Mouse (Mus musculus) A20 (cell line): ENCODE measurements around the gene Hectd2.

Source experiments
- DNase-seq: peaks from one replicate; pipeline ENCODE4 v3.0.0-alpha.2; 2011; ENCODE audit warnings: low read depth, low spot score

The Hectd2 gene

GRCm38 (mm10) chr19:36554046-36554784, at the start of gene Hectd2:
Gene Hectd2, plus strand, starts transcription at chr19:36554639.
- DNase-seq = peak; percentile 49

DNA sequence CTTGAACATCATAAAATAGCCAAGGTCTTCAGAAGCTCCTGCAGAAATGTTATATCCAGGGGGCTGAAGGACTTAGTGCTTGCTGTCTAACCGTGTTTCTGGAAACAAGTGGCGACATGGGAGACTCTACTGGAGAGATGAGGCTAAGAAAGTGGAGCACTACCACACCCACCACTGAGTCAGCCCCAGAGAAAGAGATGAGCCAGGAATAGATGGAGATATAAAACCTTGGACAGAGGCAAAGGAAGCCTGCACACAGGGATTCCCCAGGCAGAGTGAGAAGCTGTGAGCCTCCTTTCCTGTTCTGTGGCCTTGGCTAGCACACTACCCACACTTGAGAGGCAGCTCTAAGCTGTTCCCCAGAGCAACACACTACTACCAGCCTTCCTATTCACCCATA, 49.7 kb upstream of the Hectd2 start:
- no peak for DNase-seq

- no peak for DNase-seq
Measured at GRCm38 (mm10) chr19:36511305-36511704, 43.1 kb upstream of the Hectd2 start.

DNA sequence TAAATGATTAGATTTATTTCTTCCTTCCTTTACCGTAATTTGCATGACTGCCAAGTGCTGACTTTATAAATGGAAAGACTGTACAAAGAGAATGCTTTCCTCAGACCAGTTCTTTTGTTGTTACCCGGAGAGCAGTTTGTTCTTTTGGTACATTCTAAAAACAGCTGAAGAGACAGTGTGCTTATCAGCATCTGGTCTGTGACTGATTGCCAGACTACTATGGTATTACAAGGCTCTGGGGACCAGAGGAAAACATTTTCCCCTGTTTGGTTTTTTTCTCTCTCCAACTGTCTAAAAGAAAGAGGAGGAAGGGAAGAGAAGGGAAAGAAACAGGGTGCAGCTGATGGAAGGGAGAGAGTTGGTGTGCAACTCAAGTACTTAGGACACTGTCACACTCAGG, 36.0 kb upstream of the Hectd2 start:
- no peak for DNase-seq

GRCm38 (mm10) chr19:36521568-36521967, 32.9 kb upstream of the Hectd2 start:
- no peak for DNase-seq

GRCm38 (mm10) chr19:36522558-36523195, 31.8 kb upstream of the Hectd2 start:
- peak; percentile 16 for DNase-seq

DNA sequence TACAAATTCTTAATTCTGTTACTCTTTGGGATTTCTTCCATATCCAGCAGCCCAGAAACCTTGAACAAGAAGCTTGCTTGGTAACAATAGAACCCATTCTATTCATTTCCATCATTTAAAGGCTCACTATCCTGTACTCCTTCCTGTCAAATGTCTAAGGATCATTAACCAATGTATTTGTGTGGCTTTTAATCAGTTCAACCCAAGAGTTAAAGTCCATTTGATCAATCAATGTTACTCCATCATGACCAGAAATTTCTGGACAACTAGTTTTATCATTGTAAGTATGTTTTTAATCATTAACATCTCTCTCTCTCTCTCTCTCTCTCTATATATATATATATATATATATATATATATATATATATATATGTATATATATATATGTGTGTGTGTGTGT, 29.4 kb upstream of the Hectd2 start:
- DNase-seq = no peak

- peak; percentile 41 for DNase-seq
Measured at GRCm38 (mm10) chr19:36533082-36533481, 21.4 kb upstream of the Hectd2 start.

DNA sequence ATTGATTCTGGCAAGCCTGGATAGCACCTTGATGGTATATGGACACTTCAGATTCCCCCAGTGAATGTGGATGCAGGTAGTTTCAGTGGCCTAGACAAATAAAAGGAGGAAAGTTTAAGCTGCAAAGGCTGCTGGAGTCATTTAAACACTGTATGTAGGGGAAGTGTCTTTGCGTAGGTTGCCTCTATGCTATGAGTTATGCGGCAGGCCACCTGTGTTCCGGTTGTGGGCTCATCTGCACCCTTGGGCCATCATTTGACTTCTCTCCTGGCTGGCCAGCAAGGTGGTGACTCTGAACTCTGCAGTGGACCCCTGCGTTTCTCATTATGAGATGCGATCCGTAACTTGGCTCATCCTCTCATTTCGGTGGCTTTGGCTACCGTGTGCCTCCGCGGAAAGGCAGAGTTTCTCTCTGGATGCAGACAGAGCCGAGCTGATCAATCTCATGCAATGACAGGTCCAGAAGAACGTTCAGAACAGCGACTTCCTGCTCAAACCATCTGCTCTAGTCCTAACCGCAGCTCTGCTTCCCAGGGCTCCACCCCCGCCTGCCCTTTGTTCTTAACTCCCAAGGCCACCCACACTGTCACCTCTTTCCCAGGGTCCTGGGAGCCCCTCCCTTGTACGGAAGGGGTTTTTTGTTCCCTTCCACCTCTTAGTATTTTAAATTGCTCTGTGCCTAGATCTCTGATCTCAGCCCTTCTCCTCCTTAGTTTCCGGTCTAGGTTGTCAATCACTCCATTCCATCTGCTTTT, 20.3 kb upstream of the Hectd2 start:
- no peak for DNase-seq

DNA sequence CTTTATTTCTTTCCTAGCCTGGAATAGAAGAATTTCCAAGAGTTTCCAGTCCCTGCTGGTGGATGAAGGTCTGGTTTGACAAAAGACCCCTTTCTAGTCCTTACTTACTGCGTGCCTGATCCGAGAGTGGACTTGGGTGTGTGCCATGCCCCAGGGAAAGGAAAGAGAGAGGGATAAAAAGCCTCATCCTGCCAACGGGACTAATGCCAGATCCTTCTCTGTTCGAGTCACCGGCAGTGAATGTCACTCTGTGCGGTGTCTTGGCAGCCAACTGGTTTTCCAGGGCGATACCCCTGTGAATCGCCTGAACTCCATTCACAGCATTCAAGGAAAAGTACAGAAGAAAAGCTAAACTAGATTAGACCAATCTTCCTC, 19.7 kb upstream of the Hectd2 start:
- no peak for DNase-seq

GRCm38 (mm10) chr19:36535186-36535585, 19.3 kb upstream of the Hectd2 start:
- DNase-seq = no peak

- no peak for DNase-seq
Measured at GRCm38 (mm10) chr19:36535878-36536277, 18.6 kb upstream of the Hectd2 start.

GRCm38 (mm10) chr19:36536929-36537328, 17.5 kb upstream of the Hectd2 start:
- no peak for DNase-seq

- DNase-seq = peak; percentile 62
Measured at GRCm38 (mm10) chr19:36538528-36538927, 15.9 kb upstream of the Hectd2 start.

DNA sequence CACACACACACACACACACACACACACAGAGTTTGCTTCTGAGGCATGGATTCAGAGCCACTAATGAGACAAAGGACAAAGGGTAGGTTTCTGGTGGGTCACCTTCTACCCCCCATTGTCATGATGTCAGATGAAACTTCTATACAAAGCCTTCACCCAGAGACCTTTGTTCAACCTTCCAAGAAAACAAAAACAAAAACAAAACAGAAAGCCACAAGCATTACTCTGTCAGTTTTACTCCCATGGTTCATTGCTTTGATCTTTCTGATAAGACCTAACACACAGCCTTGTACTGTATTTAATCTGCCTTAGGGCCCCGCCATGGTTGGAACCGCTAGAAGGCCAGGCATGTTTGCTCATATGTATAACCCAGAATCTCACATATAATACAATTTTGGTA, 15.1 kb upstream of the Hectd2 start:
- no peak for DNase-seq

GRCm38 (mm10) chr19:36540012-36540606, 14.3 kb upstream of the Hectd2 start:
- no peak for DNase-seq

DNA sequence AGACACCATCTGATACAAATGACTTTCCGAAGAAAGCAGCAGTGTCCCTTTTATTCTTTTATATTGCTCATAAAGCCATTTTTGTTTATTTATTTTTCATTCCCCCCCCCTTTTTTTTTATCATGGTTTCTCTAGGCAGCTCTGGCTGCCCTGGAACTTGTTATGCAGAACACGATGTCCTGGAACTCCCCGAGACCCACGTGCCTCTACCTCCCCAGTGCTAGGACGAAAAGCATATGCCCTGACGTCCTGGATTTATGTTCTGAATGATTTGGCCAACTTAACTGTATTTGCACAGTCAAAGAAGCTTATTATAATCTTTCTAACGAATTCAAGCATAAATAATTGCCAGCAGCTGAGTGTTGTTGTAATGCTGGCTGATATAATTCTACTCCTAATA, 13.7 kb upstream of the Hectd2 start:
- no peak for DNase-seq

GRCm38 (mm10) chr19:36553561-36554045, 836 bp upstream of the Hectd2 start:
- no peak for DNase-seq

- DNase-seq = peak; percentile 67
Measured at GRCm38 (mm10) chr19:36554785-36555595, 551 bp downstream of the Hectd2 start.

DNA sequence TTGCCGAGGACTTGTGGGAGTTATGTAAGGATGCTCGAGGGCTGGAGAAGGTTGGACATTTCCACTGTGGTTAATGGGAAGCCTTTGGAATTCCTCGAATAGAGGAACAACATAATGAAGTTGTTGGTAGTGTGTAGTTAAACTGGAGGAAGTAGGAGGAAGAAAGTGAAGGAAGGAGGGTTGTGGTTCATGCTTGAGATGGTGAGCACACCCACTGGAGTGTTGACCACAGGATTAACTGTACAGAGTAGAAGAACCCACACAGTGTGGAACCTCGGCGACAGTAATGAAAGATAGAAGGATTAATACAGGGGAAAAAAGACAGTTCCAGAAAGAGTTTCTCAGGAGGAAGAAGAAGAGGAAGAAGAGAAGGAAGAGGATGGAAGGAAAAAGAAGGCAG, 4.9 kb downstream of the Hectd2 start:
- DNase-seq = no peak

- peak; percentile 21 for DNase-seq
Measured at GRCm38 (mm10) chr19:36560160-36560559, 5.7 kb downstream of the Hectd2 start.
